Mouse (Mus musculus) midbrain, embryonic 15.5 days (tissue): ENCODE results near the gene Smox. TPM values are rescaled to one million over a fixed set of nuclear protein-coding genes. Genes with fewer than 3 reads are reported as not detected.

Source experiments
- polyA plus RNA-seq: library from polyadenylated mRNA; unstranded; fragments of >200 nt; fragmentation: Nextera tagmentation; extraction: Ambion mirVana; gene quantifications from 2 replicates; pipeline ENCODE4 v1.2.1, GENCODE M21; 2015

Gene Smox
- polyA plus RNA-seq, 1 experiment from 2014 or later, result 49.0 TPM

Other genes with a start within 250 kb of the Smox start
- gene Pank2, start 229.0 kb upstream of the Smox start, polyA plus RNA-seq, result 24.6 and 24.7 TPM in 2 replicates
- 20.2 and 22.3 TPM in 2 replicates for gene Rnf24, start 138.6 kb upstream of the Smox start, polyA plus RNA-seq
- gene Adra1d, start 70.8 kb downstream of the Smox start, polyA plus RNA-seq, result 0.19 TPM in 1 of 2 replicates, not detected in the other